Mouse (Mus musculus) E14TG2a.4 (cell line): ENCODE data around the gene Gm813.

Source experiments
- CTCF ChIP-seq: conservative IDR thresholded peaks from 2 replicates; pipeline ENCODE4 v1.5.1; 2014; ENCODE audit warnings: low read length
- NANOG ChIP-seq: IDR thresholded peaks from 2 replicates; pipeline ENCODE4 v1.6.1; 2014; ENCODE audit warnings: borderline replicate concordance, low read length, mixed read lengths
- POU5F1 ChIP-seq: IDR thresholded peaks from 2 replicates; pipeline ENCODE4 v1.6.1; 2014; ENCODE audit warnings: low read length, borderline replicate concordance

DNA sequence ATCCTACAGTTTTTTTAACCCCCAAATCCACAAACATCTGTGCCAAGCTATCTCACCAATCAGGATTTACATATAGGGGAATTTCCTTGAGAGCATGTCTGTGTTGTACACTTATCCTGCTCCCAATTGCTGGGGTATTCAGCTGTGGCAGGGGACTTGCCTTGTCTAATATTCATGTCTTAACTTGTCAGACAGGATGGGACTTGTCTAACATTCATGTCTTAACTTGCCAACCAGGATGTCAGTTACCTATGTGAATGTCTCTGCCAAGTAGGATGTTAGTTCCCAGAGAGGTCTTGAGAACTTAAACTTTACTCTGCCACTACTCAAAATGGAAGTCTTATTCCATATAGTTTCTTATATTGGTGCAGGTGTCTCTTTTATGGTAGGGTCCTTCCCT, 27.3 kb downstream of the Gm813 start:
- TF ChIP-seq CTCF (no peak), POU5F1 (no peak), NANOG (no peak)
